Mouse (Mus musculus) WW6 (cell line): ENCODE measurements around the gene Vat1.
"Not testable (repeated sequence)": the region's sequence is repeated elsewhere in the genome, so short reads cannot be mapped to it uniquely, and the experiment has no call there.

Experiments
- DNase-seq: peaks from one replicate; pipeline ENCODE4 v3.0.0-alpha.2; 2013; ENCODE audit warnings: low read depth, low spot score

Gene Vat1

DNA sequence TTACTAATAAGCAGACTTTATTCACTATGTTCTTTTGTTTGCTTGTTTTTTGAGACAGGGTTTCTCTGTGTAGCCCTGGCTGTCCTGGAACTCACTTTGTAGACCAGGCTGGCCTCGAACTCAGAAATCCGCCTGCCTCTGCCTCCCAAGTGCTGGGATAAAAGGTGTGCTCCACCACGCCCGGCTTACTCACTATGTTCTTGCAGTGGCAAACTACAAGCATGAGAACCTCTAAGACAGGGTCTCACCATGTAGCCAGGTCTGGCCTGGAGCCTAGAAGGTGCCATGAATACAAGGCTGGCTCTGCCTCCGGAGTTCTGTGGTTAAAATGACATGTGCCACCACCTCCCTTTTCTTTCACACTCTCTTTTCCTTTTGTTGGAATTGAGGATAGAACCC is 521 bp upstream of the Vat1 start:
- not testable (repeated sequence) for DNase-seq

DNA sequence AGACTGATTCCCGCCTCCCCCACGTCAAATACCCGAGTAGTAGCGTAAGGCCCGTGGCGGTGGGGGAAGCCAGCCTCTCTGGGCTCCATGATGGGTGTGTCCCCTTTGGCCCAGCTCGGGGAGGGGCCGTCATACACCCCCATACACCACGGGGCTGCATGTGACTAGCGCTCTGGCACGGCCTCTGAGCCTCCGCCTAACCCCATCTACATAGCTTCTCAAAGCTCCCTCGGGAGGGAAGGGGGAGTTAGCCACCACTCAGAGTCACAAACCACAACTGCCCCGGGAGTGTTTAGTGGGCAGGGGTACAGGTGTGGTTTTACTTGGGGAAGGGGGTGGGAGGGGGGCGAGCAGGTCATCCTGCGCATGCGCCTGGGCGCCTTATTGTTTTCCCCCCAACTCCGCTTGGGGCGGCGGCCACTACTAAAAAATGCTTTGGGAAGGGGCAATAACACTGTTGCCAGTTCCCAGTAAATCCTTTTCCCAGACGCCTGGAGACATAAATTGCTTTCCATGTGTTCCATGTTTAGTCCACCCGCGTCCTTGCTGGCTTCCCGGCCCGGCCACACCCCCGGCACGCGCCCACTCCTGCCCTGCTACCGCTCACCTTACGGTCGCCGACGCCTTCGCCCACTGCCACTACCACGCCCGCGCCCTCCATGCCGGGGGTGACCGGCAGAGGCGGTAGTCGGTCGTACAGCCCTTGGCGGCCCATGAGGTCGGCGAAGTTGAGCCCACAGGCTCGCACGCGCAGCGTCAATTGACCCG is 745 bp downstream of the Vat1 start:
- DNase-seq: peak; percentile 85

DNA sequence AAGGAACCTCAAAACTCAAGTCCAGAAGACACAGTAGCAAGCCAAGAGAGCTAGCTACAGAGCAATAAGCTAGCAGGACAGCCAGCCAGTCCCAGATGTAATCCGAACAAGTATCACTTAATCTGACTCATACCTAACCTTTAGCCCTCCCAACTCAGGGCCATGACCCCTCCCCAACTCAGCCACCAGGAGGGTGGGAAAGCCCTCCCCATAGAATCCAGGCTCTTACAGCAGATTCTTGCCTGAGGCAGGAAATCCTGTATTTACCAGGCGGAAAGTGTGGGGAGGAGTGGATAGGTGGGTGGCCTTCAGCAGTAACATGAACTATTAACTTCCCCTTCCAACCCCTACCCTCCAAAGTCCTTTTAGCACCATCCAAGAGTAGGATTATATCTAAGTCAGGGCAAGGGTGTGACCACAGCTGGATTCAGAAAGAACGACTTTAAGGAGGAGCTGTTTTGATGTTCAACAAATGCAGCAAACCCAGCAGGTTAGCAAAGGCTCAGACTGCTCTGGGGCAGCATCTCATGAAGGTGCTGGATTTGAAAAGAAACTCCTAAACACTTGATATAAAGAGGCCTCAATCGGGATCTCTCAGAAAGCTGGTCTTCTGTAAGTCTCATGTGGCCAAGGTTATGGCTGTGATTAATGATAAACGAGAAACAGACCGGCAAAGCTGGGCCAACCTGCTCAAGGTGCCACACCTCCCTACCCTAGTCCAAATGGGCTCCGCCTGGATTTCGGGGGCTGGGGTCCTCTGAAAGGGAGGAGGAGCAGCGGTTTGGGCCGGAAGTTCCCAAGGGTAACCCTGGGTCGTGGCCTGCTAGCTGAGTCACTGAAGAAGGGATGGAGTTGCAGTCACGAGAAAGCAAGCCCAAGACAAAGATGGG is 1.6 kb downstream of the Vat1 start, which contains the start of gene Rnd2:
Rnd2 (plus strand) TSS at position 789 of the 890 bp plus-strand sequence.
- DNase-seq: no peak

DNA sequence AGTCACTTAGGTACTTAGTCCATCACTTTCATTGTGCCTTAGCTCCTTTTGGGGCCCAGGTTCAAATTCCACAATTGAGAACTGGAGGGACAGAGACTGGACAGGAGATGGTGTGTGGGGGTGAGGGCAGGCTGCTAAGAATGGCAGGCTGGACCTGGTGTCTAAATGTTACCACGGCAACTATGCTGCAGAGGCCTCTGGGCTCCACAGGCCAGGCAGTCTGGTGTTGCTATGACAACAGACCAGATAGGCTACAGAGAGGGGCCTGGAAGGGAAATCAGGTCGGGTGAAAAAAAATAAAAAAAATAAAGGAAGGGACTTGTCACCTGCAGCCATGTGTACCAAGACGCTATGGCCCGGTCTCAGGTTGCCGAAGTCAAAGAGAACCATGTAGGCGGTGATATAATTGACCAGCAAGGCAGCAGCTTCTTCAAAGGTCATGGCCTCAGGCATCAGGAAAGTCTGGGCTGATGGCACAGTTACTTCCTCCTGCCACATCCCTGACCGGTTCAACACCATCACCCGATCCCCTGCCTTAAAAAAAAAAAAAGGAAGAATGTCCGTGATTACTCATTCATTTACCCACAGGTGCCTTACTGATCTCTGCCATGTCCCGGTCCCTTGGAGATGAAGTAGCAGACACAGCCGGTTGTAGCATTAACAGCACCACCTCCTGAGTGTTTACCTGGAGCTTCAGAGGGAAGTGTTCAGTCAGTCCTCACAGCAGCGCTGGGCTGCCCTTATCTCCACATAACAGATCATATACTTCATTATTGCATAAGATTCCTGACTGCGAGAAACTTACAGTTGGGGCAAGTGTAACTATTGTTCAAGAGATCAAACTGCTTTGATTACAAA is 3.2 kb downstream of the Vat1 start:
- DNase-seq: no peak

DNA sequence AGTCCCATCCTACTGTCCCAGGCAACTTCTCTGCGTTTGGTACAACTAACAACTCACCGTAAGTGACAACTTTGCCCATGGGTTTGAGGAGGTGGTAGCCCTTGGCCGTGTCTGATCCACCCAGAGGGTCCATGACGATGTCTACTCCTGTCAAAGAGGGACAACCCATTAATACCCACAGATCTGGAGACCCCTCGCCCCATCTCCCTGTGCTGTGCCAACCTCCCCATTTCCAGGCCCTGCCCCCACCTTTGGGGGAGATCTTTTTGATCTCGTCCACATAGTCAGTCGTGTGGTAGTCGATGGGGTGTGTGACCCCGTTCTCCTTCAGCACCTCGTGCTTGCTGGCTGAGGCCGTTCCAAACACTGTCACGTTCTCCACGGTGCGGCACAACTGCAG is 3.9 kb downstream of the Vat1 start:
- no peak for DNase-seq

DNA sequence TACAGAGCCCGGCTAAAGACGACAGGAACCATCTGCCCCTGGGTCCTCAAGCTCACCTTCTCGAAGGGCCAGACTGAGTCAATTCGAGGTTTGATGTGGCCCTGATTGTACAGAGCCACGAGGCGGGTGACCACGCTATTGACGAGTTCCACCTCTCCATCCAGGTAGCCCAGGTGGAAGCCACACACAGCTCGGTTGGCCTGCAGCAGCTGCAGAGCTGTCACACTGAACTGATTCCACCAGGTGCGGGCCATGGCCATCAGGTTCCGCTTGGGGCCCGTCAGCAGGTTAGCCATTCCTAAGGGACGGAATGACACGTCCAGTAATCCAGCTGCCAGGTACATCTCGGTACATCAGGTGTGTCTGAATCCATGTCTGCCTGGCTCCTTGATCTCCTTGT is 5.7 kb downstream of the Vat1 start:
- DNase-seq: no peak

DNA sequence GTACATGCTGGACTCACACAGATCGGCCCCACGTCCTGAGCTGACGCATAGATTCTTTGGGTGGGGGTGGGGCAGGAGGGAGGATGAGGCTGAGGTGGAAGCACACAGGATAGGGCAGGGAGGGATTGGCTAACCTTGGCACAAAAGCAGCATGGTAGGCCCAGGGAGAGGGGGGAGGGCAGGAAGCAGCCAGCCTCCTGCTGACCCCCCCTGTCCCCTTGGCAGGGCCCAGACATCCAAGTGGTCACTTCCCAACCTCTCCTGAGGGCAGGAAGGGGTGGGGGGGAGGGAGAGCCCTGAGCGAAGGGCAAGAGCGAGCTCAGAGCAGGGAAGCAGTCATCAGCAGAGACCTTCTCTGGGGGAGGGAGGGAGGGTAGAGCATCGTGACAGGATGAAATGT is 6.3 kb downstream of the Vat1 start:
- DNase-seq: no peak

DNA sequence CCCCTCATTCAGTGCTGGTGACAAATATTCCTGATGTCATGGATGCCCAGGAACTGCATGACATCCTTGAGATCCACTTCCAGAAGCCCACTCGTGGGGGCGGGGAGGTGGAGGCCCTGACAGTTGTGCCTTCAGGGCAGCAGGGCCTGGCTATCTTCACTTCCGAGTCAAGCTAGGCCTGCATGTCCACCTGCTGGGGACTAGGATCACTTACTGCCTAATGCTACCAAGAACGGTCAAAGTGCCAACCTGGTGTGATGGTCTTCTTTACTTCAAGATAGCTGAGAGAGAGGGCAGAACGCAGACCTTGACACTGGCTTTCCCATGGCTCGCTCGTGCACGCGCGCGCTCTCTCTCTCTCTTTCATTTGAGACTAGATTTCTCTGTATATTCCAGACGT is 7.8 kb downstream of the Vat1 start:
- DNase-seq: no peak

DNA sequence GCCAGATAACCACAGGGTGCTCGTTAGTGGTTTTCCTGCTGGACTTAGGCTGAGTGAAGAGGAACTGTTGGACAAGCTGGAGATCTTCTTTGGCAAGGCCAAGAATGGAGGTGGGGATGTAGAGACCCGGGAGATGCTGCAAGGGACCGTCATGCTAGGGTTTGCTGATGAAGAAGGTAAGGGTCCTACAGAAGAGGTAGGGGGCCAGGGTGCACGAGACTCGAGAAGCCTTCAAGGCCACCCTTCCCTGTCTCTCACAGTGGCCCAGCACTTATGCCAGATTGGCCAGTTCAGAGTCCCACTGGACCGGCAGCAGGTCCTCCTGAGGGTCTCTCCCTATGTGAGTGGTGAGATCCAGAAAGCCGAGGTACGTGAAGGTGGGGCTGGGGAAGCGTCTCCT is 8.4 kb downstream of the Vat1 start:
- DNase-seq: no peak

DNA sequence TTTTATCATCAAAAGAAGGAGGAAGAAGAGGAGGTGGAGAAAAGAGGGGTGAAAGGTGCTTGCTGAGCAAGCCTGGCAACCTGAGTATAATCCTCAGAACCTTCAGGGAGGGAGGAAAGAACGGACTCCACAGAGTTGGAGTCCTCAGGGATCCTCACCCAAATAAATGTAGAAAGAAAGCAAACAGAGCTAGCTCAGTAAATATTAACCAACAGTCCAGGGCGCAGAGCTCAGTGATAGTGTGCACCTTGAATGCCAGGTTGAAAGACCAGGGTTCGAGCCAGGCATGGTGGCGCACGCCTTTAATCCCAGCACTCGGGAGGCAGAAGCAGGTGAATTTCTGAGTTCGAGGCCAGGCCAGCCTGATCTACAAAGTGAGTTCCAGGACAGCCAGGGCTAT is 10.4 kb downstream of the Vat1 start:
- DNase-seq: no peak

DNA sequence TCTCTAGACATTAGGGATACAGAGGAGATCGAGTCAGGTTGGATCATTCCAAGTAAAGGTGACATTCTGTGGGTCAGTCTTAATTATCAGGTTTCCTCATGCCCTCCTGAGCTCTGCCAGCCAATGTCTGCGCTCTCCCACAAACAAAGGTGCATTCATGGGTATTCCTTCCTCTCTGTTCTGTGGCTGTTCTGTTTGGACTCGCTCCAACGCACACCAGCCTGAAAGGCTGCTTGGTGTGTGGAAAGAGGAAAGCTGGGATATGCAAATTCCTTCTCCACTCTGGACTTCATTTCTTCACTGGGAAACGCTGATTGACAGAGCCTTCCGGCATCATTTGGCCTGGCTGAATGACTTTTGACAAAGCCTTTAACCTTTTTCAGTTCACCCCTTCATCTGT is 11.3 kb downstream of the Vat1 start:
- DNase-seq: no peak

DNA sequence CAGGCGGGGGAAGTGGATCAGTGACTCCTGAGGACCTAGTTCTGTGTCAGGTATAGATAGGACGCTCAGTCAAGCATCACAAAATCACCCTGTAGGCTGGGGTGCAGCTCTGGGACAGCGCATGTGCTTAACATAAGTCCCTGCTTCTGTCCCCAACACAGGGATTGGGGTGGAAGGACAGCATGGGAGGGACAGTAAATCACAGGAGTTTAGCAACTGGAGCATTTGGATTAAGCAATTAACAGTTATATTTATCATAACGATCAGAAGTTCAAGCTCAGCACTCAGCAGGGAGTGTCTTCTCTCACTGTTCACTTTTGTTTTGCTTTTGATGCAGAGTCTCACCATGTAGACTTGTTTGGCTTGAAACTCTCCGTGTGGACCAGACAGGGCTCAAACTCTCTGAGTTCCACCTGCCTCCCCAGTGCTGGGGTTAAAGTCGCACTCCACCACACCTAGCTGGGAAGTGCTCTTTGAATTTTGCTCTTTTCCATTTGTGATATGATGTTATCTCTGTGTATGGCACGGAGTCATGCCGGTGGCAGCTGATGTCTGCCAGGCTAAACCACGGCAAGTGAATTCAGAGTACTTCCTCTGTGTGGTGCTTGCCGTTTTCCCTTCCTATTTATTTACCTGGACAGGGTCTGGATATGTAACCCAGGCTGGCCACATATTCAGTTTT is 13.8 kb downstream of the Vat1 start:
- no peak for DNase-seq

DNA sequence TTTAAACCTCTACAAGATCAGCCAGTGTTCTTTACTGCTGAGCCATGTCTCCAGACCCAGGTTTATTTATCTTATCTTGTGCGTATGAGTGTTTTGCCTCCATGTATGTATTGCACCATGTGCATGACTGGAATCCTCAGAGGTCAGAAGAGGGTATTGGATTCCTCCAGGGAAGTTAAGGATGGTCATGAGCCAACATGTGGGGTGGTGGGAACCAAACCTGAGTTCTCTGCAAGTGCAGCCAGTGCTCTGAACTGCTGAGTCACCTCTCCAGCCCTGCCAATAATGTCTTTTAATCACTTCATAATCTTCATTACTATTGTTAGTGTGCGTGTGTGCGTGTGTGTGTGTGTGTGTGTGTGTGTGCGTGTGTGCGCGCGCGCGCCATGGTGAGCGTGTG is 14.5 kb downstream of the Vat1 start:
- no peak for DNase-seq

DNA sequence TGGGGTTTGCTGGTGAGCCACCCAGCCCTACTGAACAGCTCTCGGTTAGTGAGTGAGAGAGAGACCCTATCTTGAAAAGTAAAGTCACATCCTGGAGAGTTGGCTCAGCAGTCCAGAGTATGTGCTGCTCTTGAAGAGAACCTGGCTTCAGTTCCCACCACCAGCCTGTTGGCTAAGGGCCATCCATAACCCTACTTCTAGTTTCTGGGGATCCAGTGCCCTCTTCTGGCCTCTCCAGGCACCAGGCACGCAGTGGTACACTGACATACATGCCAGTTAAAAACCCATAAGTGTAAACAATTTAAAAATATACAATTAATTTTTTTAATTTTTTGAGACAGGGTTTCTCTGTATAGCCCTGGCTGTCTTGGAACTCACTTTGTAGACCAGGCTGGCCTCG is 15.6 kb downstream of the Vat1 start:
- DNase-seq: no peak

DNA sequence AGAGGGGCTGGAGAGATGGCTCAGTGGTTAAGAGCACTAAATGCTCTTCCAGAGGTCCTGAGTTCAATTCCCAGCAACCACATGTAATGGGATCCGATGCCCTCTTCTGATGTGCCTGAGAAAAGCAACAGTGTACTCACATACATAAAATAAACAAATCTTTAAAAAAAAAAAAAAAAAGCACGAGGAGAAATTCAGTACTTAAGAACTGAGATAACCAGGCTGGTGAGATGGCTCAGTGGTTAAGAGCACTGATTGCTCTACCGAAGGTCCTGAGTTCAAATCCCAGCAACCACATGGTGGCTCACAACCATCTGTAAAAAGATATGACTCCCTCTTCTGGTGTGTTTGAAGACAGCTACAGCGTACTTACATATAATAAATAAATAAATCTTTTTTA is 16.4 kb downstream of the Vat1 start:
- not testable (repeated sequence) for DNase-seq

DNA sequence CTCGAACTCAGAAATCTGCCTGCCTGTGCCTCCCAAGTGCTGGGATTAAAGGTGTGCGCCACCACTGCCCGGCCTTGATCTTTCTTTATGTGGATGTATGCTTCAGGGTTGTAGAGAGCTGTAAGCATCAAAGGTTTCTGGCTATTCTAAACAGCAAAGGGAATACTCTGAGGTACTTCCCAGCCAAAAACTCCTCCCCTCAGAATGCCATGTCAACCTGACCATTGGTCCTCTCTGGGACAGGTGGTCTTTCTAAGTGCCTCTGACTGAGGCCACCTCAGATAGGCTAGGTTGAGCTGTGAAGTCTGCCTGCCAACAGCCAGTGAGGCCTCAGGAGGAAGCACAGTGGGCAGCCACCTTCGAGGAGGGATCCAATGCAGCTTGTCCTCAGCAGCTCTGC is 17.1 kb downstream of the Vat1 start:
- DNase-seq: no peak

DNA sequence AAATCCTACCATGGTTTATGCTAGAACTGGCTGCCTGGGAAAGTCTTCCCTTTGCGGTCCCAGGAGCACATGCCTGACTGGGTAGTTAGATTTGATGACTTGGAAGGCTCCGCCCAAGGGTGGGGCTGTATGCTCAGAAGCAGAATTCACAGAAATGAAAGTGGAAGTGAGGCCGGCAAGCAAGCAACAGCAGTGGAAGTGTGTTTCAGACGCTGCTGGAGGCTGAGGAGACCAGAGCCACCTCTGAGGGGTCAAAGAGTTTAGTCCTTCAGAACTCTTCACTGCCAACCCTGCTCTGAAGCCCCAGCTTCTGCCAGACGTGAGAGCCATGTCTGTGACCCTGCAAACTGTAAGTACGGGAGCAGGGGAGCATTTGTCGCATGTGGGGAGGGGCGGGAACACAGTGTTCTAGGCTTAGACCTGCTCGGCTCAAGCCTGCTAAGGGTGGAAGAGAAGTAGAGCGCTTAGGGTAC is 17.7 kb downstream of the Vat1 start, which contains the start of gene Ifi35:
Ifi35 (plus strand) TSS at position 134 of the 473 bp plus-strand sequence.
- DNase-seq: no peak

DNA sequence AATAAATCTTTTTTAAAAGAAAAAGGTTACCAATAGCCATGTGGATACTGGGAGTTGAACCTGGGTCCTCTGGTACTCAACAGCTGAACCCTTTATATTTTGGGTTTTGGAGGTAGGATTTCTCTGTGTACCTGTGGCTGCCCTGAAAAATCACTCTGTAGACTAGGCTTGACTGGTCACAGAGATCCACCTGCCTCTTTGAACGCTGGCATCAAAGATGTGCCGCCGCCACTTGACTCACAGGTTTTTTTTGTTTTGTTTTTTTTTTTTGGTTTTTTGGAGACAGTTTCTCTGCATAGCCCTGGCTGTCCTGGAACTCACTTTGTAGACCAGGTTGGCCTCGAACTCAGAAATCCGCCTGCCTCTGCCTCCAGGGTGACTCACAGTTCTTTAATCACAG is 18.2 kb downstream of the Vat1 start:
- no peak for DNase-seq

DNA sequence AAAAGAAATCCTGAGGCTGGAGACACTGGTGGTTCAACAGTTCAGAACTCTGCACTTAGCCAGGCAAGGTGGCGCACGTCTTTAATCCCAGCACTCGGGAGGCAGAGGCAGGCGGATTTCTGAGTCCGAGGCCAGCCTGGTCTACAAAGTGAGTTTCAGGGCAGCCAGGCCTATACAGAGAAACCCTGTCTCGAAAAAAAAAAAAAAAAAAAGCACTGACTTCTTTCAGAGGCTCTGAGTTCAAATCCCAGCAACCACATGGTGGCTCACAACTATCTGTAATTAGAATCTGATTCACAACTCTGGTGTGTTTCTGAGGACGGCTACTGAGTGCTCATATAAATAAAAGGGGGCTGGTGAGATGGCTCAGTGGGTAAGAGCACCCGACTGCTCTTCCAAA is 19.2 kb downstream of the Vat1 start:
- DNase-seq: not testable (repeated sequence)

DNA sequence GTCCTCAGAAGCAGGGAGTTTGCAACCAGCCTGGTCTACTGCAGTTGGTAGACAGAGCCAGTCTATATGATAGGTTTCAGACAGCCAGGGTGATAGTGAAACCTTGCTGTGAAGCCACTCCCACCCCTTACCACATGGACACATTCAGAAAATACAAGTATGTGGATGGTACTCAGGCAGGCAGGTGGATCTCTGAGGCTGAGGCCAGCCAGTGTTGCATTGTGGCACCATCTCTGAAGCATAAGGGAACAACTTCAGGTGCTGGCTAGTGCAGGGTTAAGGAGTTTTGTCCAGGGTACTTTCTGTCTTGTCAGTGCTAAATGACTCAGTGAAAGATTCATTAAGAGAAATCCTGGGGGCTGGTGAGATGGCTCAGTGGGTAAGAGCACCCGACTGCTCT is 19.7 kb downstream of the Vat1 start:
- no peak for DNase-seq

DNA sequence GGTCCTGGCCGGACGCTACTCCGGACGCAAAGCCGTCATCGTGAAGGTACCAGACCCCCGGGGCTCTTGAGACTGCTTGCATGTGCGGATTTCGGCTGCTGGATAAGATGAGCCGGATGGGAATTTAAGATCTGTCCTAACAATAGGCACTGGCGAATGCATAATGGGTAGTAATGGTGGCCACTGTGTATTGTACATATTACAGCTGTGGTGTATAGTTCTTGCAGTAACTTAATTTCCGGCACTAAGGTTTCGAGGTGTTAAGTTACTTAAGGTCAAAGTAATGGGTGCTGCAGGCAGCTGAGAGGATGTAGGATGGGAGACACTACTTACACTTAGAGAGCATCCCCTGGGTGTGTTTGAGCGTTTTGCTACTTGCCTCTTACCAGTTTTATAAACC is 23.3 kb downstream of the Vat1 start:
- DNase-seq: no peak
